Mouse (Mus musculus) stomach, postnatal 0 days (tissue): Measurements from ENCODE around the gene Taok3.

Experiments
- CTCF ChIP-seq: IDR thresholded peaks from 2 replicates; pipeline ENCODE4 v1.5.1; 2016; ENCODE audit warnings: antibody characterized with exemption, low read depth, mild to moderate bottlenecking, moderate library complexity
- EP300 ChIP-seq: optimal IDR thresholded peaks from 2 replicates; pipeline ENCODE3; 2016; ENCODE audit warnings: antibody characterized with exemption

- TF ChIP-seq EP300 (no peak), CTCF (no peak)
Measured at GRCm38 (mm10) chr5:117285266-117285665, 165.3 kb downstream of the Taok3 start.
